7 mouse cellular contexts compared by ENCODE assay signal in genomic region chr10:4432123-4432931, GRCm38 (mm10). TPM values are rescaled to one million over a fixed set of nuclear protein-coding genes. Genes with fewer than 3 reads are reported as not detected.
DNase-seq lines count a peak whose midpoint lies in the region; ATAC-seq lines count a peak whose summit lies in the region.

TSS of gene Rmnd1 (minus strand) at chr10:4432388.
TSS of gene Armt1 (plus strand) at chr10:4432467.

- H3K9me3 ChIP-seq in embryonic facial prominence, embryonic 10.5 days: no peaks in the 10 kb centered on the region
- no peaks in the 10 kb centered on the region for H3K9me3 ChIP-seq in limb, embryonic 10.5 days (replicated peaks)
- no peaks in the 10 kb centered on the region for H3K9me3 ChIP-seq in midbrain, embryonic 13.5 days

- H3K27ac ChIP-seq in embryonic facial prominence, embryonic 10.5 days (replicated peaks): peak within 1 kb of the TSS; percentile 89
- peak within 1 kb of the TSS; percentile 90 for H3K27ac ChIP-seq in limb, embryonic 10.5 days
- H3K27ac ChIP-seq in midbrain, embryonic 13.5 days: peak within 1 kb of the TSS; percentile 82

- H3K27me3 ChIP-seq in embryonic facial prominence, embryonic 10.5 days (replicated peaks; ENCODE audit: low read depth, poor library complexity, severe bottlenecking): no peaks in the 10 kb centered on the region
- no peaks in the 10 kb centered on the region for H3K27me3 ChIP-seq in limb, embryonic 10.5 days (ENCODE audit: low read depth, poor library complexity, severe bottlenecking)
- H3K27me3 ChIP-seq in midbrain, embryonic 13.5 days: no peaks in the 10 kb centered on the region

- peak within 1 kb of the TSS; percentile 73 for H3K4me2 ChIP-seq in midbrain, embryonic 13.5 days (replicated peaks)

- WGBS in embryonic facial prominence, embryonic 10.5 days: under 1% methylated on average over 75 of the region's 75 CpGs
- WGBS in limb, embryonic 10.5 days: under 1% methylated on average over 75 of the region's 75 CpGs
- under 1% methylated on average over 63 of the region's 75 CpGs for WGBS in midbrain, embryonic 13.5 days

- peak within 1 kb of the TSS; percentile 79 for H3K4me3 ChIP-seq in embryonic facial prominence, embryonic 10.5 days
- peak within 1 kb of the TSS; percentile 70 for H3K4me3 ChIP-seq in limb, embryonic 10.5 days
- H3K4me3 ChIP-seq in midbrain, embryonic 13.5 days (replicated peaks): peak within 1 kb of the TSS; percentile 64

- H3K36me3 ChIP-seq in embryonic facial prominence, embryonic 10.5 days (replicated peaks): peaks cover 42% of the 10 kb centered on the region
- H3K36me3 ChIP-seq in limb, embryonic 10.5 days: peaks cover 32% of the 10 kb centered on the region
- H3K36me3 ChIP-seq in midbrain, embryonic 13.5 days: peaks cover 14% of the 10 kb centered on the region

- ATAC-seq in granulocyte monocyte progenitor cell, adult 5-6 weeks (replicated peaks; ENCODE audit: poor library complexity, severe bottlenecking): peak; percentile 83
- ATAC-seq in midbrain, embryonic 13.5 days: peak; percentile 96

- DNase-seq in adrenal gland, postnatal 10 days: peak; percentile 97
- DNase-seq in embryonic facial prominence, embryonic 10.5 days (ENCODE audit: low spot score): peak; percentile 98
- peak; percentile 91 for DNase-seq in kidney, adult 11 months
- DNase-seq in limb, embryonic 10.5 days (ENCODE audit: low spot score): peak; percentile 98
- peak; percentile 87 for DNase-seq in spleen, adult 12 weeks (ENCODE audit: low spot score)

- peak within 1 kb of the TSS; percentile 76 for H3K9ac ChIP-seq in midbrain, embryonic 13.5 days (replicated peaks)

- H3K4me1 ChIP-seq in embryonic facial prominence, embryonic 10.5 days: peaks cover 18% of the 10 kb centered on the region
- H3K4me1 ChIP-seq in limb, embryonic 10.5 days: peaks cover 15% of the 10 kb centered on the region
- H3K4me1 ChIP-seq in midbrain, embryonic 13.5 days (replicated peaks): peaks cover 21% of the 10 kb centered on the region

RNA-seq across cellular contexts. Expression of gene Rmnd1, which starts in this region (rescaled TPM):
- 10 to 100 TPM; 44.0 to 76.6 TPM for total RNA-seq in adrenal gland, postnatal 10 days (2021)
- 46.5 and 52.5 TPM in 2 replicates for polyA plus RNA-seq in embryonic facial prominence, embryonic 10.5 days (2016; fragmentation: Nextera tagmentation; extraction: Ambion mirVana)
- 53.9 and 72.4 TPM in 2 replicates for total RNA-seq in granulocyte monocyte progenitor cell, adult 5-6 weeks (2014; fragmentation: Nextera tagmentation)
- 58.3 and 62.8 TPM in 2 replicates for total RNA-seq in granulocyte monocyte progenitor cell, adult 5-6 weeks (2017)
- polyA plus RNA-seq in limb, embryonic 10.5 days (2016; fragmentation: Nextera tagmentation; extraction: Ambion mirVana): 49.2 and 55.1 TPM in 2 replicates
- 51.3 and 53.7 TPM in 2 replicates for polyA plus RNA-seq in midbrain, embryonic 13.5 days (2015; fragmentation: Nextera tagmentation; extraction: Ambion mirVana)

RNA-seq across cellular contexts. Expression of gene Armt1, which starts in this region (rescaled TPM):
- 10 to 100 TPM; 13.2 to 19.1 TPM for total RNA-seq in adrenal gland, postnatal 10 days (2021)
- 27.4 and 29.5 TPM in 2 replicates for polyA plus RNA-seq in embryonic facial prominence, embryonic 10.5 days (2016; fragmentation: Nextera tagmentation; extraction: Ambion mirVana)
- 34.1 and 46.8 TPM in 2 replicates for total RNA-seq in granulocyte monocyte progenitor cell, adult 5-6 weeks (2014; fragmentation: Nextera tagmentation)
- total RNA-seq in granulocyte monocyte progenitor cell, adult 5-6 weeks (2017): 44.6 and 52.3 TPM in 2 replicates
- 30.7 and 33.6 TPM in 2 replicates for polyA plus RNA-seq in limb, embryonic 10.5 days (2016; fragmentation: Nextera tagmentation; extraction: Ambion mirVana)
- 16.3 and 18.2 TPM in 2 replicates for polyA plus RNA-seq in midbrain, embryonic 13.5 days (2015; fragmentation: Nextera tagmentation; extraction: Ambion mirVana)

Comparison
In these comparisons a context has a peak if more than half of its experiments do, and no peak if none do; other contexts are left out.
1. Peak in every context shown above with its lines: DNase-seq, ATAC-seq, H3K4me3 ChIP-seq and H3K27ac ChIP-seq.